Mouse (Mus musculus): ENCODE data around the gene Dnajc5g. TPM values are rescaled to one million over a fixed set of nuclear protein-coding genes. Genes with fewer than 3 reads are reported as not detected.

Gene Dnajc5g
- polyA plus RNA-seq, 1 experiment, result not detected

DNA sequence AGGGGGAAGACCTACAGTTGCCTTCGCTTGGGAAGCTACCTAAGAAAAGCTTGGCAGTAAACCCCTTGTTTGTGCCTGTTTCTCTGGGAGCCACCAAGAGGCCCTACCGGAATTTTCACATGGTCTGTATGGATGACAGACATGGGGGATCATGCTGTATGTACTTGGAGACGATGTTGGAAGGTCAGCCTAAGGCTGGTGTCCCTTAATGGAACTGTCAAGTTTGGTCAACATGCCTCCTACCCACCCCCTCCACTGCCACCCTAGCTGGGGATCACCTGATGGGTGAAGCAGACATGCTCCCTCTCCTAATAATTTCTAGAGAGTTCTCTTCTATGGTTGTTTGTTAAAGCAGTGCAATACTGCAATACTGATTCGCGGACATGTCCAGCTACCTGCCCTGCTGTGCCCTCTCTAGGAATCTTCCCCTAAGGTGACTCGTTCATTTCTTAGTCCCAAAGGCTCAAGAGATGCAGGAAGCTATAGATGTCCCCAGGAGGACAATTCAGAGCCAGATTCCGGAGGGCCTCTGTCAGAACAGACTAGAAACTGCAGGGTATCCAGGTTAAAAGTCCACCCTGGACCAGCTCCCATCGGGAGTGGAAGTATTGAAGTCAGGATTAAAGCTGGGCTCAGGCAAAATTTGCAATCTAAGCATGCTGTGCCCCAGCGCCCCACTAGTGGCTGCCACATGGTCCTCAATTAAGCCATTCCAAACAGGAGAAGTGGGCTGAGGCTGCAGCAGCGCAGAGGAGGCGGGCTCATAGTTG, 10.2 kb upstream of the Dnajc5g start:
- DNase-seq (ENCODE audit: extremely low spot score in 1 of 2, low spot score in 1 of 2), result no peak

GRCm38 (mm10) chr5:31108000-31108490, 2.0 kb downstream of the Dnajc5g start, which contains the start of gene Slc30a3:
Gene Slc30a3, minus strand, starts transcription at chr5:31108237.
- DNase-seq (ENCODE audit: extremely low spot score in 1 of 2, low spot score in 1 of 2), result no peak

DNA sequence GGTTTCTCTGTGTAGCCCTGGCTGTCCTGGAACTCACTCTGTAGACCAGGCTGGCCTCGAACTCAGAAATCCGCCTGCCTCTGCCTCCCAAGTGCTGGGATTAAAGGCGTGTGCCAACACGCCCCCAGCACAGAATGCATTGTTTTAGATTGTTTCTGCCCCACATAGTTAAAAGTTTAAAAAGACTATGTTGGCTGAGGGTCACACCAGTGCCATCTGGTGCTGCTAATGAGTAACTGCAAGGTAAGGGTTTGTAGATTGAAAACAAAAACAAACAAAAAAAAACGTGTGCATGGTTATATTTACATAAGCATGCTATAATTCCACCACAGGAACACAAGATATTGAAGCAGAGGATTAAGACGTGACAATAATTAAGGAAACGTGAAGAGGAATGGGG, 4.7 kb downstream of the Dnajc5g start:
- DNase-seq (ENCODE audit: extremely low spot score in 1 of 2, low spot score in 1 of 2), result no peak

GRCm38 (mm10) chr5:31116354-31116753, 10.3 kb downstream of the Dnajc5g start, which contains the start of gene Trim54:
Gene Trim54, plus strand, starts transcription at chr5:31116712.
- DNase-seq (ENCODE audit: extremely low spot score in 1 of 2, low spot score in 1 of 2), result no peak

GRCm38 (mm10) chr5:31116912-31117311, 10.8 kb downstream of the Dnajc5g start:
- DNase-seq (ENCODE audit: extremely low spot score in 1 of 2, low spot score in 1 of 2), result no peak

DNA sequence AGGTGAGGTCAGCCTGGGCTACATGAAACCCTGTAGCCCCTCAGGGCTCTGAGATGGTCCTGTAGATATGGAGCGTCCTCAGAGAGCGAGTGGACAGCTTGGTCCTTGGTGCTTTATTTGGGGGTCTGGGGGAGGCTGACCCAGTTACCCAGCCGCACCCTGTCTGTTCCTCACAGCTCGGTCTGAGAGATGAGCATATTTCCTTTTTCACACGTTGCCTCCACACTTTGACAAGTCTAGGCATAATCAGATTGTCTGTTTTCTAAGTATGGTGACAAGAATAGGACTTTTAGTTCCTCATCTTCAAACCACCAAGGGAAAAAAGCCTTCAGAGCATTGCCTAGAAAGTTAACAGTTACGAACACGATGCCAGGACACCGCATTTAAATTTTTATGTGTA, 15.0 kb downstream of the Dnajc5g start:
- DNase-seq (ENCODE audit: extremely low spot score in 1 of 2, low spot score in 1 of 2), result peak; percentile 50 to 65

- DNase-seq (ENCODE audit: extremely low spot score in 1 of 2, low spot score in 1 of 2), result no peak
Observed at GRCm38 (mm10) chr5:31123481-31123880, 17.4 kb downstream of the Dnajc5g start.

- DNase-seq (ENCODE audit: extremely low spot score in 1 of 2, low spot score in 1 of 2), result no peak
Observed at GRCm38 (mm10) chr5:31126050-31126449, 20.0 kb downstream of the Dnajc5g start.

GRCm38 (mm10) chr5:31136730-31137424, 30.8 kb downstream of the Dnajc5g start:
- no peak for DNase-seq (ENCODE audit: extremely low spot score in 1 of 2, low spot score in 1 of 2)

DNA sequence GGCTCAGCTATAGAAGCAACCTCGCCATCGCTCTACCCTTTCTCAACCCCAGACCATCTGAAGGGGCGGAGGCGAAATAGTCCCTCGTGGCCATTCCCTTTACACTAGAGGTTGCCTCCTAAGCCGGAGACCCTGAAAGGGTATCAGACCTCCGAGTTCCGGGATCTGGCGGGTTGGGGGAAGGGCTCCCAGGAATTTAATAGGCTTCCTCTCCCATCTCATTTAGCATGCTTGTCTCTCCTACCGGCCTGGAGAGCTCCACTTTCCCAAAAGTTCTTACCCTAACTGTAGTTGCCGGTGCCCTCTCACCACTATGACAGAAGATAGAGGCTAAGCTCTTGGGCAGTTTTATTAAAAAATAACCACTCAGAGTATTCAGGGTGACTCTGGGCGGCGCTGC, 31.6 kb downstream of the Dnajc5g start:
- no peak for DNase-seq (ENCODE audit: extremely low spot score in 1 of 2, low spot score in 1 of 2)

DNA sequence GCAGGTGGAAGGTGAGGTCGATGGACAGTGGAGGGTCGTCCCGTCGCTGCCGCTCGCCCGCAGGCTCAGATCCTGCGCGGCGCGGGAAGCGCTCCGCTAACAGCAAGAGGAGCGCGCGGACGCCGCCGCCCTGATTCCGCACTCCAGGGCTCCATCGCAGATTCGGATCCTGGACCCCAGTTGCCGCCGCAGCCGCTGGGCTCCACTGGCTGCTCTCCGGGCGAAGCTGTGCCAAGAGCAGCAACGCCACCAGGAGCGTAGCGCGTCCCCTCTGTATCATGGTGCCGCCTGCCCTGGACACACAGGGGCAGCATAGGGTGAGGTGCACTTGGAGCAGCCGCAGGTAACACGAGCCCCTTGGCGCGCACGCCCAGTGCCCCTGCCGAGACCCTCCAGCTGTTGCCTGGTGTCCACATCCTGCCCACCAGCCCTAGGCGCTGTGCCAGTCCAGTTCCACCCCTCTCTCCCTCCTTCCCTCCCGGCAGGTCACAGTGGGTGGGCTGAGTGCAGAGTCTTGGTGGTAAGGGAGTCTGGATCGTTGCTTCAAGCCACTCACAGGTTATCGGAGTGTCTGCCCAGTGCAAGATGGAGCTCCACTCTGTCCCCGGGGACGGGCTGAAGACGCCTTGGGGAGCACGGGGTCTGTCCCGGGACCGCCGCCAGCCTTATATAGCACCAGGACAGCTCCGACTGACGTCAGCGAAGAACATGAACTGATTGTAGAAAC, 32.3 kb downstream of the Dnajc5g start, which contains the start of gene Ucn:
Ucn (minus strand) TSS at position 589 of the 727 bp plus-strand sequence.
- DNase-seq (ENCODE audit: extremely low spot score in 1 of 2, low spot score in 1 of 2), result no peak

- no peak for DNase-seq (ENCODE audit: extremely low spot score in 1 of 2, low spot score in 1 of 2)
Observed at GRCm38 (mm10) chr5:31138968-31139425, 32.9 kb downstream of the Dnajc5g start.

DNA sequence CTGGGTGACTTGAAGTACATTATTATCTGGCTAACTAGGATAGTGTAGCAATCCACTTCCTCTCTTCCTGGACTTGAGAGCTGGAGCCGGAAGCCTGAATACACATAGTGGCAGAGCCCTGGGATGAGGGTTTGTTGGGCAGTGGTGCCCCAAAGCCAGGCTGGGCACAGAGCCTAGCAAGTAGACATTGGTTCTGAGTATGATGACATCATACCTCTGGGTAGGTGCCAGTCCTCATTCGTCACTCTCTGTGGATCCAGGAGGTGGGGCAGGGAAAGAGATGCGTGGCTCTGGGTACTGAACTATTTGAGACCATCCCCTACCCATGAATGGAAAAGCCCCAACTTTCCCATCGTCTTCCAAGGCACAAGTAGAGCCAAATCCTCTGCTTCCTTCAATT, 43.7 kb downstream of the Dnajc5g start:
- DNase-seq (ENCODE audit: extremely low spot score in 1 of 2, low spot score in 1 of 2), result no peak

- DNase-seq (ENCODE audit: extremely low spot score in 1 of 2, low spot score in 1 of 2), result no peak
Observed at GRCm38 (mm10) chr5:31151746-31152145, 45.7 kb downstream of the Dnajc5g start.

DNA sequence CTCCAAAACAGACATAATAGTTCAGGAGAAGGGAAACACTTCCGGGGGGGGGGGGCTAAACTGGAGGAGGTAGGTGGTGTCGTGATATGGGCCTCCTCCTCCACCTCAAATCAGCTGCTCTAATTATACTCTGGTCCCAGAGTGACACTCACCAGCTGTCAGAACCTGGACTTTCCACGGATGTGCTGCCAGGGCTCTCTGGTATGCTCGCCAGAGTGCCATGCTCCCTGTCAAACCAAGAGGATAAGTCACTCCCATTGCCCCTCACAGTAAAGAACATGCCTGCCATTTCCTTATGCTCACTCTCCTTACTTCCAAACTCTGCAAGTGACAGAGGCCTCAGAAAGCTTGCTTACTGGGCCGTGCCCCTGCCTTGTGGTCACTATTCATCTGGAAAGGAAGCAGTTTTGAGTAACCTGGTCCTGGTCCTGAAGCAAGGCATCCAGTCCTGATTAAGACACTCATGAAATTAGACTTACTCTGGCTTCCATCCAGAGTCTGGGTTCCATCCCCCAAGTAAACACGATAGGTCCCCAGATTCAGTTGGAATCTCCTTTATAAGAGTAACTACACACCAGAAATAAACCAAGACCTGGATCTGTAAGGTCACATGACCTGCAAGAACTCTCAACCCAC, 47.5 kb downstream of the Dnajc5g start:
- DNase-seq (ENCODE audit: extremely low spot score in 1 of 2, low spot score in 1 of 2), result no peak

GRCm38 (mm10) chr5:31154152-31154553, 48.1 kb downstream of the Dnajc5g start, which contains the start of gene Mpv17:
Gene Mpv17, minus strand, starts transcription at chr5:31154251.
- peak; percentile 73 to 84 for DNase-seq (ENCODE audit: extremely low spot score in 1 of 2, low spot score in 1 of 2)

All from frontal cortex, adult 2 months (tissue).